Mouse (Mus musculus) left cerebral cortex, postnatal 25 days (tissue): ENCODE data around the gene Dlst. TPM values are rescaled to one million over a fixed set of nuclear protein-coding genes. Genes with fewer than 3 reads are reported as not detected.

Source experiments
- DNase-seq, 2 experiments: peaks; one replicate each; pipeline ENCODE4 v3.0.0; 2022; ENCODE audit warnings: low spot score in 2 of 2, mixed read lengths in 1 of 2
- intact Hi-C: fragments of 180-260 bp; cut with DNase I; formaldehyde crosslinking; loops from one replicate; pipeline ENCODE4 v1.15.1; 2025
- total RNA-seq, 2 experiments: library from RNA; stranded (reverse); gene quantifications; 2 replicates each; pipeline ENCODE4 v1.2.3; 2021

Gene Dlst
- total RNA-seq, 2 experiments from 2014 or later, result 157 TPM

DNA sequence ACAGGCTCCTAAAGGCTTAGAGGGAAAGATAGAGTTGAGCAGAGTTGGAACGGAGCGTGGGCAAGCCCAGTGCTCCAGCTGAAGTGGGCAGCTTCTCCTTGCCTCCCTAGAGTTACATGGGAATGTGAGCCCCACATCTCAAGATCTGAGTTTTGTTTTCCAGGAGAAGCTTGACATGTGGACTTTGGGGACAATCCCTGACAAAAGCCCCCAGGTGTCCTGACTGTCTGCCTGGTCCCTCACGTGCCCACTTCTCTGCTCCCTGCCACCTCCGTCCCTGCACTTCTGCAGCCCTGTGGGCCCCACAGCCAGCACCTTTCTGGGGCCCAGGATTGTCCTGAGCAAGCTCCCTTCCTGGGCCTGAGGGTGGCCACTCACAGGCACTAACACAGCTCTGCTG, 34.2 kb downstream of the Dlst start:
- intact Hi-C loops, result loop anchor here (5.0 kb wide), 1 partner anchor 142 kb away; the partner anchor contains the start of genes Acyp1 and Zc2hc1c
- no peak for DNase-seq

DNA sequence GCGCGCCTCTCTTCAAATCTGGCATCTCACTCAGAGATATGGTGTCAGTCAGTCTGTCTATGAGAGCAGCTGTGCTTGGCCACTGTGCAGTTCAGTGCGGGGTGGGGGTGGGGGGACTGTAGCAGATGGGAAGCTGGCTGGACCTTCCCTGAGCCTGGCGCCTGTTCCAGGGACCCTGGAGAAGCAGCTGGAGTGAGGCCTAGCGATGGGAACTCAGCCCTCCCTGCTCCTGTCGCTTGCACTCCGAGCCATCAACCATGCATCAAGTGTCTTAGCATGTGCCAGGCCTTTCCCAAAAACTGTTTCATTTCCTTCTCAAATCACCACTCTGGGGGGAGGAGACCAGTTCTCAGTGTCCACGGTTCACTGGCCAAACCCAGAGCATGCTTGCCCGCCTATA, 35.0 kb downstream of the Dlst start:
- DNase-seq, result no peak
- intact Hi-C loops, result no loop called here

DNA sequence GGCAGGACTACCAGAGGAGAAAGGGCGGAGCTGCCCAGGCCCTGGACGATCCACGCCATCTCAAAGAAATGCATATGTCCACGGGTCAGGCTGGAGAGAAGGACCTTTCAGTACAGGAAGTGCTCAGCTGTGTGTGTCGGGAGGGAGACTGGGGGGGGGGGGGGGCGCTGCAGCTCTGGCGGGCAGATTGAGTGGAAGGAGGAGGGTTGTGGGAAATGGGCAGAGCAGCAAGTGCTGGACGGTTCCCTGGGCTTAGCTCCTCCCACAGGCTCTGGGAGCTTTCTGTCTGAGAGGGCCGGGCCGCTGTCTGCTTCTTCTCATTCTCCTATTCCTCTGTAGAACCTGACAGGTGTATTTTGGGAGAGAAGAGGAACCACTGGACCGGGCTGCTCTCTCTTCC, 35.7 kb downstream of the Dlst start:
- intact Hi-C loops, result no loop called here
- no peak for DNase-seq

DNA sequence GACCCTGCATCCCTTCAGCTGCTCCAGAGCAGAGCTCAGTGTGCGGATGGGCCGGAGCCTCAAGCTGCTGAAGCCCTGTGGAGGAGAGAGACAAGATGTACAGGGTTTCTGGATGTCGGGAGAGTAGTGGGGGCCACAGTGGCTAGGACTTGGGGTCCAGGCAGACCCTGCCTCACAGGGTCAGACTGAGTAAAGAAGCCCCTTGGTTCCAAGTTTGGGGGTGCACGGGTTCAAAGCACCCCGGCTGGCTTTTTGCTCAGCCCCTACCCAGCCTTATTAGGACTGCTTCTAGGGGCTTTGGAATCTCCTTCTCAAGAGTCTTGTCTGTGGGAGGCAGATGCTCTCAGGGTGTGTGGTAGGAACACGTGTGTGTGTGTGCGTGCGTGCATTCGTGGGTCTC, 36.2 kb downstream of the Dlst start:
- intact Hi-C loops, result no loop called here
- no peak for DNase-seq

DNA sequence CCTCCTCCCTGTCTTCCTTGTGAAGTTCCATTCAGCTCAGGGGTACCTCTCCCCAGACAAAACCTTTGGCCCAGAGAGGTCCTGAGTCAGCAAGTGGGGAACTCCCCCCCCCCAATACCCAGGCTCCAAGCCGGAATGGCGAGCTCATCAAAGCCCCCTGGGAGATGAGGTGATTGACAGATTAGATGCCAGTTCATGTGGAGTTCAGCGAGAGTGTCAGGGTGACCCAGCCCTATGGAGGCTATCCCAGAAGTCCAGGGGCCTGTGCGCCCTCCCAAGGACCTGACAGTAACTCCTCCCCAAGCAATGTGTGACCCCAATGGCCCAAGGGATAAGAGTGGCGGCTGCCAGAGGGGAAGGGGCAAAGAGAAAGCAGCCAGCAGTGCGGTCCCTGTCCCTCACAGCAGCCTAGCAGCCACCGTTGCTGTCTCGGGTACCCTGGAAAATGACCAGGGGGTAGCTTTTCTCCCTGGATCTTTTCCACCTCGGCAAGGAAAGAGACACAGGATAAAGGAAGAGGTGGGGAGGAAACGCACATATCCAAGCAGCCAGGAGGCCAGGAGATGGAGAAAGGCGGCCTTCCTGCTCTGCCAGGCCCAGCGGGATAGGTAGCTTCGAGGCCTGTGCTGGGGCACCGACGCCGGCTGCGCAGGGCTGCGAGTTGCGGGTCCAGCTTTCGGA, 39.8 kb downstream of the Dlst start:
- DNase-seq, result peak in 1 of 2 experiments; percentile 56
- intact Hi-C loops, result no loop called here

DNA sequence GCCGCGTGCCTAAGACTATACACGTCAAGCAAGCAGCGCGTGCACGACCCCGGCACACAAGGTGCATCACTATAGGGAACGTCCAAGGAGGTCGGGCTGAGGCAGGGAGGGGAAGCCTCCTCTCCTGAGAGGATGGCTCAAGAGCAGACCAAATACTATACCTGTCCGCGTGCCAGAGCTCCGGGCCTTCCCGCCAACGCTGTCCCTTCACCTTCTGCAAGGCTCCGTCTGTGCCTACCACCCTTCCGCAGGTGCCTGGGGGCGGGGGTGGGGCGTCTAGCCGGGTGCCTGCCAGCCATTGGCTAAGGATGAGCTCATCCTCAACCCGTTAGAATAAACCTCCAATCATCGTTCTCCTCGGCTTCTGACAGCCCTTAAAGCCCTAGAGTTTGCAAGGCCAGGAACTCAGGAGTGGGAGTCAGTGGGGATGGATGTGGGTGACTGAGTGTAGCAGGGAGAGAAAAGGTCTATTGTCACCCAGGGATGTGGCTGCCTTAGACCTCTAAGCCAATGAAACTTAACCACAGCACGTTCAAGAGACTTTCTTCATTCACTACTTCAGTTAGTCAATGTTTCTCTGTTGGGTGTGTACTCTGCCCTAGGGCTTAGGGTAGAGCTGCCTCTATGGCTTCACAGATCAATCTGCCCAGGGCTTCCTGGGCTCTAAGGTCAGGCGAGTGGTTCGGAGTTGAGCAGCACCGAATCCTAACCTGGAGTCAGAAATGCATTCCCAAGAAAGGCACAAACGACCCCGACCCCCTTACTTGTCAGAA, 40.6 kb downstream of the Dlst start, which contains the start of gene Rps6kl1:
Rps6kl1 (minus strand) TSS at position 263 of the 773 bp plus-strand sequence.
- DNase-seq, result peak; percentile 76 to 90
- intact Hi-C loops, result no loop called here

DNA sequence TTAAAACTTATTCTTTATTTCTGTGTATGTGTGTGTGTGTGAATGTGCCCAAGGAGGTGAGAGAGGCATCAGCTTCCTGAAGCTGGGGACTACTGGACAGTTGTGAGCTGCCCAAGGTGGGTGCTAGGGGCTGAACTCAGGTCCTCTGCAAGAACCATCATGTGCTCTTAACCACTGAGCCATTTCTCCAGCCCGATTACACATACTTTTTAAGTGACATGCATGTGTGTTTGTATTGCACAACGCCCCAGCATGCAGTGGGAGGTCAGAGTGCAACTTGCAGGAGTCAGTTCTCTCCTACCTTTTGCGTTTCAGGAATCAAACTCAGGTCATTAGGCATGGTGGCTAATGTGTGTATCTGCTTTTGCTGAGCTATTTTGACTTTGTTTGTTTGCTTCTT, 42.4 kb downstream of the Dlst start:
- intact Hi-C loops, result no loop called here
- no peak for DNase-seq

DNA sequence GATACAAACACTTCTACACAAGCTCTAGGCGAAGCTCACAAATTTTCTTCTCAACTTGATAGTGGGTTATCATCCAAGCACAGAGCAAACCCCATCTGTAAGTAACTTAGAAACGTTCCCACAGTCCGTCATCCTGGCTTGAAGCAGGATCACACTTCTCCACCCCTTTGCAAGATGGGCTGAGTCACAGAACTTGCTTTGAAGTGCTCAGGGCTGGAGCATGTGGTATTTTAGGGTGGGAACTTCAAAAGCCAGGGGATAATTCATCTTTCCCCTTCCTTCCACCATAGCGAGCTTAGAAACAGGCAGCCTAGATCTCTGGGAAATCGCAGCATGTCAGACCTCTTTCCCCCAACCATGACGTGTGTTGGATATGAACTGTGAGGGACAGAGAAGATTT, 45.7 kb downstream of the Dlst start:
- intact Hi-C loops, result no loop called here
- DNase-seq, result peak in 1 of 2 experiments; percentile 50

DNA sequence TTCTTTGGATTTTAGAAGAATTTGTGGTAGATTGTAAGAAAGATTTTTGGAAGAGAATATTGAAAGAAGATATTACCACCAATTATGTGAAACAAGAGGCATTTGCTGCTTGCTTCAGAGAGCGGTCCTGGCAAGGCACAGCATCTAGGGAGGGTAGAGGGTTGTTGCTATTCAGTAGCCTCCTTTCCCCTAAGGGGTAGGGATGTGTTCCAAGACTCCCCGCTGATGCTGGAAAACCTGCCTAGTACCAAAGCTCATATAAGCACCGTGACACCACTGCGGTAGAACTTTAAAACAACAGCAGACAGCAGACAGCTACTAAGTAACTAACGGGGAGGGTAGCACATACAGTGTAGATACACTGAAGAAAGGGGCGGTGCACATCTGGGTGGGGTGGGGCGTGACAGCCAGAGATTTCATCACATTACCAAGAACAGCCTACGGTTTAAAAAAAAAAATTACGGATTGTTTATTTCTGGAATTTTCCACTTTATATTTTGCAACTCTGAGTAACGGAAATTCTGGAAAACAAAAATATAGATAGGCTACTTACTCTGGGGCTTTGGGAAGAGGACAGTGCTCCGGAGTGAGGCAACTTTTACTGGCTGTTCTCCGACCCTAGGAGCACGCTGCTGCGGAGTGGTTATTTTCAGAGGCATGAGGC, 47.3 kb downstream of the Dlst start:
- intact Hi-C loops, result no loop called here
- no peak for DNase-seq

DNA sequence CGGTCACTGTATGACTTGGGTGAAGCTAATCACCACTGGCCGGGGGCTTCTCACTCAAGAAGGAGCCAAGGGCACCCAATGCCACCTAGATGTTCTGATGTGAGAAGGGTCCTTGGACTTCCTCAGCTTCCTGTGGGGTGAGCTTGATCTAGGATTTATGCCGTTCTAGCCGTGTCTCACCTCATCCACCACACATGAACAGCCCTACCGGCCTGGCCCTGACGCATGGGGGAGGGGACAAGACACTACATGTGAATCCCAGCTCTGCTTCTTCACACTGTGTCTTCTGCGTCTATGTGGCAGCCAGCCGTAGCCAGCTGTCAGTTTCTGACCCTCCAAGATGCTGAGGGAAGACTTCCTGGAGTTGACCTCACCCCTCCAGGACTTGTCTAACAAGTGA, 48.2 kb downstream of the Dlst start:
- intact Hi-C loops, result no loop called here
- DNase-seq, result no peak

DNA sequence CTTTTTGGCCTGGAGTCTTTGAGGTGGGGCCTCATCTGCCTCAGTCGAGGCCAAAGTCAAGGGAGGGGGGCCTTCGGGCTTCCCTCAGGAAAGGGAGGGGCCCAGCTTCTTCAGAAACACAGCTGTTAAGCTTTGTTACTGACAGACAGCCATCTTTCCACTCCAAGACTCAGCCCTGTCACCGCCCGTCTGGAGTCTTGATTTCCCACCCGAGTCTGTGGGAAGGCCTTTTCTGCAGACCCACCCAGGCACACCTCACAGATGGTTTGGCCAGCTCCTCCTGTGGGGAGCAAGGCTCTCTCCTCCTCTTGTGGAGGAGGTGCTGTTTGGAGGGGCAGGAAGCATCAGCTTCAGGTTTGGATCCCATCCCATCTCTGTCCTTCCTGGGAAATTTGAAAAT, 49.0 kb downstream of the Dlst start:
- DNase-seq, result no peak
- intact Hi-C loops, result no loop called here

DNA sequence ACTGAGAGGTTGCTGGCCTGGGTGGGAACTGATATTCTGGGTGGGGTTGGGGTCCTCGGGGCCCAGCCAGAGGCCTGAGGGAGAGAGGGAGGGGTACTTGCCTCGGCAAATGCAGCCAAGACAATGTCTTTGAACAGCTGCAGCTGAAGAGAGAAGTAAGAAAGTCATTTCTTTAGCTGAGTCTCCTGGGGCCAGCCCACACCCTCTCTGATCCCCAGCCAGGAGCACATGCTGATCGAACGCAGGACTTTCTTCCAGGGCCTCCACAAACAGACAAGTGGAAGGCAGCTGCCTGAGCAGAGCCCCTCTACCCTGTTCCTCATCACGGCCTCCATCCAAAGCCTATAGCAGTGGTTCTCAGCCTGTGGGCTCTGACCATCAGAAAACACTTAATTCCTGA, 54.4 kb downstream of the Dlst start:
- intact Hi-C loops, result no loop called here
- no peak for DNase-seq

DNA sequence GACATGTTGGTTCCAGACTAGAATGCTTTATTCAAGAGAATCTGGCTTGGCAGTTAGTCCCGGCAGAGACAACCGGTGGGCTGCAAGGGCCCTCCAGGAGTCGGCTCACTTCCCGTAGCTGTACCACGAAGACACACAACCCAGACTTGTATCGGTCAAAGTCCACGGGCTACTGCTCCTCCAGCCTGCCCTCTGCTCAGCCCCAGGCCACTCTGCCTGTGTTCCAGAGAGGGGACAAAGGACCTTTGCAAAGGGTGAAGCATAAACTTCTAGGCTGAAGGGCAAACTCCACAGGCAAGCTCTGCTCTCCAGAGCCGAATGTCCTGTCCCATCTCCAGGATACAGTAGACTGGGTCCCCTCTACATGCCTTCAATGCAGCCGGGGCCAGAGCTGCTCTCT, 56.0 kb downstream of the Dlst start:
- DNase-seq, result no peak
- intact Hi-C loops, result no loop called here

DNA sequence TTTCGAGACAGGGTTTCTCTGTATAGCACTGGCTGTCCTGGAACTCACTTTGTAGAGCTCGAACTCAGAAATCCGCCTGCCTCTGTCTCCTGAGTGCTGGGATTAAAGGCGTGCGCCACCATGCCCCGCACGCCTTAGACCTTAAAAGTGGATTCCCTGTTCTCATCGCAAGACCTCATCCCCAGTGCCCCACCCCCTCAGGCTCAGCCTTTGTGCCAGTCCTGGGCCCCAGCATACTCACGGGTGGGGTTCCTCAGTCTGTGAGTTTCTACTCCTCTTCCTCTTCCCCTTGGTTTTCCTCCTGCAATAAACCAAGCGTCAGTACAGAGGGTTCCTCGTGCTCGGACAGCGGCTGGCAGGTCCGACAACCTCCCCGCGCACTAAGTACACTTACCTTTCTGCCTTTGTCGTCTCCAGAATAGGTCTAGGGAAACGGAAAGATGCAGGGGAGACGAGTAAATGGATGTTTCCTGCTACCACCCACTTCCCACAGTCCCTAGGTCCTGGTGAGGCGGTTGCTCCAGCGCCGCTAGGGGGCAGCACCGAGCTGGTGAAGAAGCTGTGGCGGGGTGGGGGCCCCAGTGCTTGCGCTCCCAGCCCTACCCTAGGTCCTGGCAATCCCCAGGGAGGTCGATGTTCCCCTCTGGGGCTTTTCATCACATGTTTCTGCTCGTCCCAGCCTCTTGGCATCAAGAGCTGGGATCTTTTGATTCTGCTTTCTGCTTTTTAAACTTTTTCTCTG, 58.7 kb downstream of the Dlst start:
- peak; percentile 80 to 83 for DNase-seq
- intact Hi-C loops, result loop anchor here (1.0 to 2.0 kb wide), 2 partner anchors 50 to 136 kb away; partner anchors contain the start of gene Eif2b2

DNA sequence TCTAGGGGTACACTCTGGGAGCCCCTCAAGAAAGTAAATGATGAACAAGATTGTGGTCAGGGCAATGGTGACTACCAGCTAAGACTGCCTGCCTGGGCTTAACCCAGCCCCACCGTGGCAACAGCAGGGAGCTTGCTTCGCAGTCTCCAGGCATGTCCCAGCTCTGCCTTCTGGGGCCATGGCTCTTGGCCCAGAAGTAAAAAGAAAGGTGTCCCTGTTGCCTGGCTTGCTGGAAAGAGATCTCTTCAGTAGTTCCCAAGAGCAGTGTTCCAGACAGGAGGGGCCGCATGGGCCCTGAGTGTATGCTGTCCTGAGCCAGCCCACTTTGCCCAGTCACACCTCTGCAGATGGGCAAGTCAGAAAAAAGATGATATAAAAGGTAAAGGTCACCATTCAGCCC, 59.2 kb downstream of the Dlst start:
- intact Hi-C loops, result loop anchor here (1.0 to 2.0 kb wide), 2 partner anchors 49 to 135 kb away; partner anchors contain the start of gene Eif2b2
- DNase-seq, result no peak

DNA sequence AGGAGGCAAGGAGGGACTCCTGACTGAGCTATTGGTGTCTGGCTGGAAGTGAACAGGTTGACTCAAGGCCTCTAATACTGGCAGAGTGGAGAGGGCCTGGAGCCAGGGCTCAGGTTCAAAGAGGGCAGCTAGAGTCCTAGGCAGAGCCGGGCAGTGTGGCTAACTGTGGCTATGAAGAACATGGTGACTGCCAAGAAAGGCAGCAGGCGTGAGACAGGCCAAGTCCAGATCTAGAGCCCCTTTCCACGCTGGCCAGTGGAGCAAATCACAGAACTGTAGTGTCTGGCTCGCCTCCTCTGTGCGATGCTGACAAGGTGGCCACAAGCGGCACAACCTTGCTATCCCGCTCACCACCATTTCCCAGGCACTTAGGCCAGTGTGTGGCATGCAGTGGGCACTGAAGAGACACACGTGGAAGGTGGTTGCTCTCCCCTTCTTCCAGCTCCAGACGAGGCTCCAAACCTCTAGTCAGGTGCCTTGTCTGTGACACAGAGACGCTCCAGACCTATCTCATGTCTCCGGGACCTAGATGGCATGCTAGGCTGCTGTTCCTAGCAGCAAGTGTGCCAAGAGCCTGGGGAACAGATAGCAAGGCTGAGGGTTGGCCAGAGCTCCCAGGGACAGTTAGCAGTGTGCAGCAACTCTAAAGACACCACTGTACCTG, 59.8 kb downstream of the Dlst start:
- DNase-seq, result no peak
- intact Hi-C loops, result no loop called here

DNA sequence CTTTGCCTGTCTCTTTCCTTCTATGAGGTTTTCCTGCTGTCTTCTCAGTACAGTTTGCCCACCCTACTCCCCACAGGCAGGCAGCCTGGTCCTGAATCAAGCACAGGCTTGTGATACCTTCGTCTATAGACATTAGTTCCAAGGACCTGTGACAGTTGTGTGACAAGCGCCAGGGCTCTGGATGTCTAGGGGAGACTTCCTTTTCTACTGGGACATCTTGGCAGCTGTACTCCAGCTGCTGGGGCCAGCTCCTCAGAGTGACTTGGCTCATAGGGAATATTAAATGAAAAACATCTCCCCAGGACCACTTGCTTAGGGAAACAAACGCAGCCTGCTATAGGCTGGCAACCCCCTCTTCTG, 60.3 kb downstream of the Dlst start:
- intact Hi-C loops, result no loop called here
- DNase-seq, result no peak

DNA sequence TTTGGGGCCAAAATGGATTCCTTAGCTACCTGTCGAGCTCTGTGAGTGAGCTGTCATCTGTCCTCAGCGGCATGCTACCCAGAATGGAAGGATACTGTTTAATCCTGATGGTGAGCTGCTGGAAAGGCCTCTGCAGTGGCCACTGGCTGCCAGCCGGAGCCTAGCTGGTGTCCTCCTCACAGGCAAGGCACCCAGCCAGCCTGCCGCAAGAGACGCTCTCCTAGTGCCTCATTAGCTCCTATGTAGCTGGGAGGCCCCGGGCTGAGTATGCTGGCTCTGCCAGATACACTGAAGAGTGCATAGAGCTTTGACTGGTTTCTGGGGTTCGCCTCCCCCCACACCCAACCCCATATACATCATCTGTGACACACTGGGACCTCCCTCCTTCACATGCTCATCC, 63.4 kb downstream of the Dlst start:
- no peak for DNase-seq
- intact Hi-C loops, result no loop called here

DNA sequence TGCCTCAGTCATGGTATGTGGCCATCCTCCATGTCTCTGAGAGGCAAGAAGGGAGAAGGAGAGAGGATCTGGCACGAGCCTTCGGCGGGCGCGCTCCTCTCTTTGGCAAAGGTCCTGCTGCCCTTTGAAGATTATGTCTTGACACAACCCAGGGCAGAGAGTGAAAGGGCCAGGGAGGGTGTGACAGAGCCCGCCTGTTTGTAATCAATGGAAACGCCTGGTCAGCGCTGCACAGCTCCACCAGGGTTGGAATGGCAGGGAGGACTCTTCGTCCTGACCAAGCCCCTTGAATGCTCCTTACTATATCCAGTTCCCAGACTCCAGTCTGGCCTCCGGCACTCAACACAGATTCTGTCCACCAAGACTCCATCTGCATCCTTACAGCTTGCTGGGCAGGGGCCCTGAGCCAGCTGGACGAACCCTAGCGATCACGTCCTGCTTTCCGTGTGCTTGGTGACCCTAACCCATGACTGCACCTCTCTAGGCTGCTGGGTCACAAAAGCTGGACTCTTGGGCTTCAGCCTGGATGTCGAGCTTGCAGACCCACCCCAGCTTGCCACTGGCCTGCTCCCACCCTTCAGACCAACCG, 64.5 kb downstream of the Dlst start:
- intact Hi-C loops, result no loop called here
- DNase-seq, result no peak
